ENCODE assay signal across 7 mouse cellular contexts in the genomic region with DNA sequence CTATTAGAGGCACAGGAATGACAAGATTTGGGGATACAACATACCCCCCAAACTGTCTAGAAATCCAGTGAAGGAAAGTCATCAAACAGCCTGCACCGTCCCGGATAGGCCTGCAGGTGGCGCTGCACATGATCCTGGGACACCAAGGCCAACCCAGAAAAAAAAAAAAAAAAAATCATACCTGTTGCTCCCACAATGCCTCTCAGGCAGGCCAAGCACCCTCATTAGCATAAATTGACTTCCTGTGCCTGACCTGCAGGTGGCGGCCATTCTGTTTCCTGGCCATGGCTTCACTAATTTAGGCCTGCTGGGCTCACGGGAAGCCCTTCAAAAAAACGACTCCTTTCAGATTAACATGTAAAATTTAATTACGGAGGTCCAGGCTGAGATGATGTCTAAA.
A peak's percentile ranks its signal among the peaks of the same experiment; 100 is the strongest.
DNase-seq lines count a peak whose midpoint lies in the region; ATAC-seq and TF ChIP-seq lines count a peak whose summit lies in the region.

No protein-coding gene starts in this region.

- WGBS in kidney, postnatal 0 days, result 69% methylated on average over 7 of the region's 7 CpGs

- H3K4me3 ChIP-seq in kidney, postnatal 0 days (replicated peaks; ENCODE audit: low read depth, low read length), result no peak overlapping the region

- H3K4me2 ChIP-seq in kidney, postnatal 0 days (ENCODE audit: low read length), result no peak overlapping the region

- H3K27me3 ChIP-seq in kidney, postnatal 0 days (ENCODE audit: insufficient read depth, low read length), result no peaks in the 10 kb centered on the region
- H3K27me3 ChIP-seq in Patski, result no peaks in the 10 kb centered on the region

- H3K9me3 ChIP-seq in kidney, postnatal 0 days (replicated peaks; ENCODE audit: low read length), result no peaks in the 10 kb centered on the region

- intact Hi-C loops in left cerebral cortex, postnatal 36 days (cut with DNase I), result no loop called here

- CTCF ChIA-PET in Patski (lab: Charles Lee), result interaction anchor here (1.7 kb wide), 1 partner anchor 9 kb away, joined by 4 read pairs; no protein-coding TSS in a partner anchor

- no peaks in the 10 kb centered on the region for H3K4me1 ChIP-seq in kidney, postnatal 0 days (replicated peaks; ENCODE audit: insufficient read depth, low read length)

- H3K9ac ChIP-seq in kidney, postnatal 0 days (ENCODE audit: low read depth, low read length), result no peak overlapping the region

- POLR2A ChIA-PET in Patski (lab: Charles Lee), result interaction anchor here (0.6 kb wide), 1 partner anchor 1538 kb away, joined by 3 read pairs; no protein-coding TSS in a partner anchor

- in situ Hi-C loops in Patski (cut with MboI; ENCODE audit: low pct_unique_long_range_greater_than_20kb), result no loop called here

- peak; percentile 60 for TF ChIP-seq CTCF in kidney, postnatal 0 days (IDR thresholded peaks at IDR 0.05; ENCODE audit: low read depth)
- TF ChIP-seq CTCF in Patski (IDR thresholded peaks at IDR 0.05), result peak; percentile 61

- ATAC-seq in kidney, postnatal 0 days (replicated peaks; ENCODE audit: low FRiP score, low read depth), result no peak
- ATAC-seq in Patski, result no peak

- H3K27ac ChIP-seq in kidney, postnatal 0 days, result no peak overlapping the region

- no peaks in the 10 kb centered on the region for H3K36me3 ChIP-seq in kidney, postnatal 0 days (ENCODE audit: insufficient read depth, low read length)

- DNase-seq in kidney, postnatal 0 days (ENCODE audit: low spot score), result peak; percentile 10
- no peak for DNase-seq in kidney, postnatal 14 days
- peak; percentile 49 to 52 for DNase-seq in B cell, adult 2 months
- no peak for DNase-seq in Patski (ENCODE audit: low read depth, low spot score)
- DNase-seq in induced T-regulatory cell, adult 2 months (ENCODE audit: low read depth), result peak; percentile 27
- DNase-seq in ovary, postnatal 10 days (ENCODE audit: low spot score), result no peak
- DNase-seq in left cerebral cortex, postnatal 36 days (ENCODE audit: low spot score in 2 of 2), result no peak

Comparison
In these comparisons a context has a peak if more than half of its experiments do, and no peak if none do; other contexts are left out.
1. DNase-seq: peak in kidney, postnatal 0 days (single experiment), B cell, adult 2 months (2 of 2) and induced T-regulatory cell, adult 2 months (single experiment); none in kidney, postnatal 14 days (single experiment), Patski (single experiment), ovary, postnatal 10 days (single experiment) and left cerebral cortex, postnatal 36 days (0 of 2).